Mouse (Mus musculus): ENCODE measurements around the gene Mmp14.

Mmp14 gene

GRCm38 (mm10) chr14:54477172-54477909 is 45.9 kb downstream of the Mmp14 start:
- no peak for DNase-seq

GRCm38 (mm10) chr14:54479451-54479920 is 48.1 kb downstream of the Mmp14 start:
- DNase-seq = no peak

- DNase-seq = no peak
These were observed 49.3 kb downstream of the Mmp14 start for GRCm38 (mm10) chr14:54480673-54481072.

DNA sequence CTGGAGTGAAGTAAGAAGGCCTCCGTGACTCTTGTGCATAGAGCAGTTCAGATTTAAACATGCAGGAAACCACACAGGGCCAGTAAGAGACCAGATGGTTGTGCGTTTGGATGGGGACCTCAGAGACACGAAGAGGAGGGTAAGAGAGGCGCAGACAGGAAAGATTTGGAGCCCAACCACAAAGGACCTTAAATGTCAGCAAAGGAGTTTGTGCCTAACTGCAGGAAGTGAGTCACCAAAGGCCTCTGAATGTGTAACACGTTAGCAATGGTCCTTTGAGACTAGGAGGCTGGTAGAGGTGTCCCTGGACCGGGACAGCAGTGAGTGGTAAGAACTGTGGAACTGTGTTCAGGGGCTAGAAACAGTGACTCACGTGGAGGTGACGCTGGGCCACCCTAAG is 50.0 kb downstream of the Mmp14 start:
- no peak for DNase-seq

DNA sequence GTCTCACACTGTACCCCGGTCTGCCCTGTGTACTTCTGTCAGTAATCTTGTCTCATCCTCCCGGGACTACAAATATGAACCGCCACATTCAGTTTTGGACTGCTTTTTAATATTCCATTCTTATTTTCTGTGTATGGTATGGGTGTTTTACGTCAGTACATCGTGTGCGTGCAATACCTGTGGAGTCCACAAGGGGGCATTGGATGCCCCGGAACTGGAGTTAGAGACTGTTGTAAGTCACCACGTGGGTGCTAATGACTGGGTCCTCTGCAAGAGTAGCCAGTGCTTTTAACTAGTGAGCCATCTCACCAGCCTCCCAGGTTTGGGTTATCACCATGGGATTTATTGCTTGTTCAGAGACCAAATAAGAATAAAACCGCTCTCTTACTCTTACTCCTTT is 51.1 kb downstream of the Mmp14 start:
- no peak for DNase-seq

DNA sequence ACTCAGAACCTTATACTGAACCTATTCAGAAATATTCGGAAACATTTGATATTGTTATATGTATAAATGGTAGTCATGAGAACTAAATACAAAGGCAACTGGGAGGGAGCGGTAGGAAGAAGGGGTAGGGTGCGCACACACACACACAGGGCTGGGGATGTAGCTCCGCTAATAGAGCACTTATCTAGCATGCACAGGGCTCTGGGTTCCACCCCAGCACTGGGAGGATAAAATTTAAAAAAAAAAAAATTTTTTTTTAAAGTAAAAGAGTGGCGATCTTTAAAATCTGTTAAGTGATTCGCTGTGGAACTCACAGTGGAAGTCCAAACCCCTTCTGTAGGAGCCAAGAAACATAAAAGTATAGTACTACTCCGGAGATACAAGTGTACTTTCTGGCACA is 54.5 kb downstream of the Mmp14 start:
- DNase-seq = no peak

- DNase-seq = no peak
These were observed 56.3 kb downstream of the Mmp14 start for GRCm38 (mm10) chr14:54487732-54488131.

DNA sequence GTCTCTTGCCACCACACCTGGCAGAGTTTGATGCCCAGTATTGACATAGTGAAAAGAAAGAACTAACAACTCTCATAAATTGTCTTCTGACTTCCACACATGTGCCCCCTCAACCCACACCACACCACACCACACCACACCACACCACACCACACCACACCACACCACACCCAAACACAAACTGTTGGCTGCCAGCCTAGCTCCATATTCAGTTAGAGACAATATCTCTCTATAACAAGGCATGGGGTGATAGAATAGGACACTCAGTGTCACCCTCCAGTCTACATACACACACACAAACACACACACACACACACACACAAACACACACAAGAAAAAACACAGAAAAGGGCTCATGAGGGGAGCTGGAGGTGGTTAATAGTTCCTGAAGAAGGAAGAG is 56.9 kb downstream of the Mmp14 start:
- no peak for DNase-seq

- peak; percentile 70 for DNase-seq
These were observed 61.1 kb downstream of the Mmp14 start for GRCm38 (mm10) chr14:54492345-54493131.

- DNase-seq = no peak
These were observed 61.8 kb downstream of the Mmp14 start for GRCm38 (mm10) chr14:54493236-54493635.

- peak; percentile 51 for DNase-seq
These were observed 62.8 kb downstream of the Mmp14 start for GRCm38 (mm10) chr14:54494234-54494633.

All from right cerebral cortex, postnatal 25 days (tissue).